Mouse (Mus musculus) lung, adult 2 months (tissue): Measurements from ENCODE around the gene Gm11939.

Experiments used
- CTCF ChIP-seq: fragments of 200-500 bp; IDR thresholded peaks from 2 replicates; pipeline ENCODE4 v1.5.1; 2011; ENCODE audit warnings: mild to moderate bottlenecking, low read length, control low read depth; ENCODE audit not compliant: insufficient read depth
- POLR2A ChIP-seq: fragments of 200-500 bp; IDR thresholded peaks from 2 replicates; pipeline ENCODE4 v1.6.1; 2011; ENCODE audit warnings: low read depth, mild to moderate bottlenecking, control low read depth, low read length, borderline replicate concordance; ENCODE audit errors: extremely low read depth

DNA sequence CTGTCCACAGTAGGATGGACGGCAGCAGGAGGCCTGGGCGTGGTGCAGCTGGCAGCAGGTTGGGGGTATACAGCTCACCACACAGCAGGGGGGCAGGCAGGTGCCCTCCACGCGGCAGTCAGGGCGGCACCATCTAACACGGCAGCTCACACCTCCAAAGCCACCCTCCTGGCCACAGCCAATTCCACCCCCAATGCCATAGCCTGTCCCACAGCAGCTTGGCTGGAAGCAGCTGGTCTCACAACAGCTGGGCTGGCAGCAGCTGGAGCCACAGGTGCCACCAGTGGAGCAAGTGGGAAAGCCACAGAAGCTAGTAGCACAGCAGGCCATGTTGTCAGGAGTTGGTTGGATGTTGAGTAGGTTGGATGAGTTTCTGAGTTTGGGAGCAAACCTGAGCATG, 21.4 kb upstream of the Gm11939 start, which contains the start of gene Krtap1-5:
- TF ChIP-seq CTCF (no peak), POLR2A (no peak)
